Mouse (Mus musculus): ENCODE data around the gene Sppl3. TPM values are rescaled to one million over a fixed set of nuclear protein-coding genes. Genes with fewer than 3 reads are reported as not detected.

The Sppl3 gene
- polyA plus RNA-seq, 1 experiment from 2014 or later, result 11.5 TPM

DNA sequence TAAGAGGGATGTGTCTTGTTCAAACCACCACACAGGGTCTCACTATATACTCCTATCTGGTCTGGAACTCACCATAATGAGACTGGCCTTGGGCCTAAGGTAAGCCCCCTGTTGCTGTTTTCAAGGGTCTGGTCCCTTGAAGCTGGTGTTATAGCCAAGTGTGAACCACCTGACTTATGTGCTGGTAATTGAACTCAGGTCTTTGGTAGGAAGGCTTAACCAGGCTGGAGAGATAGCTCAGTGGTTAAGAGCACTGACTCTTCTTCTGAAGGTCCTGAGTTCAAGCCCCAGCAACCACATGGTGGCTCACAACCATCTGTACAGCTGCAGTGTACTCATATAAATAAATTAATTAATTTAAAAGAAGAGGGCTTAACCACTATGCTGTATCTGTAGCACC, 34.0 kb upstream of the Sppl3 start:
- H3K27me3 ChIP-seq (ENCODE audit: insufficient read depth, poor library complexity, severe bottlenecking), result no peaks in the 10 kb centered on the region
- H3K9me3 ChIP-seq, result no peaks in the 10 kb centered on the region
- no peak for DNase-seq (ENCODE audit: low spot score)
- no peak overlapping the region for H3K4me3 ChIP-seq
- no peak overlapping the region for H3K27ac ChIP-seq
- H3K36me3 ChIP-seq, result no peaks in the 10 kb centered on the region
- H3K4me1 ChIP-seq, result peaks cover 18% of the 10 kb centered on the region

DNA sequence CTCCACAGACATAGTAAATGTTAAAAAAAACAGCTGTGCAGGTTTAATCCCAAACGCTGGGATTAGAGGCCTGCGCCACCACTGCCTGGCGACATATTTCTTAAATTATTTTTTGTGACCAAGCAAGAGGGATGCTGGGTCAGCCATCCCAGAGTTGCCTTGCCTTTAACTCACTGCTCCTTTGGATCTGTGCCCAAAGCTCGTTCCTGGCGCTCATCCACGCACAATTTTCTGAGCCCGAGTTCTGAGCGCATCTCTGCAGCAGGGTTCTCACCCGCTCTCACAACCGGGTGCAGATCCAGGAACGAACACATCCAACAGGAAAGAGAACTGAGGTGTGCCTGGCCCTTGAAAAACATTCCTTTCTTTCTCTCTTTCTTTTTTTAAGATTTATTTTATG, 32.5 kb upstream of the Sppl3 start:
- no peaks in the 10 kb centered on the region for H3K36me3 ChIP-seq
- no peak overlapping the region for H3K27ac ChIP-seq
- no peak for DNase-seq (ENCODE audit: low spot score)
- no peaks in the 10 kb centered on the region for H3K9me3 ChIP-seq
- 71% methylated on average over 11 of the region's 11 CpGs for WGBS
- H3K27me3 ChIP-seq (ENCODE audit: insufficient read depth, poor library complexity, severe bottlenecking), result no peaks in the 10 kb centered on the region
- H3K4me3 ChIP-seq, result no peak overlapping the region
- peaks cover 18% of the 10 kb centered on the region for H3K4me1 ChIP-seq

DNA sequence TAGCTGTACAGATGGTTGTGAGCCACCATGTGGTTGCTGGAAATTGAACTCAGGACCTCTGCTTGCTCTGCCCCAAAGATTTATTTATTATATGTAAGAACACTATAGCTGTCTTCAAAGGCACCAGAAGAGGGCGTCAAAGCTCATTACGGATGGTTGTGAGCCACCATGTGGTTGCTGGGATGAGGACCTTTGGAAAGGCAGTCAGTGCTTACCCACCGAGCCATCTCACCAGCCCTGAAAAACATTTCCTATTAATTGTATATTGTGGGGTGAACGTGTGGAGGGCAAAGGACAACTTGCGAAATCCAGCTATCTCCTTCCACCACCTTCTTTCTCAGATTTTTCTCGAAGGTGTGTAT, 32.1 kb upstream of the Sppl3 start:
- 7% methylated on average over 6 of the region's 6 CpGs for WGBS
- no peak for DNase-seq (ENCODE audit: low spot score)
- peak overlapping the region; percentile 78 for H3K27ac ChIP-seq

DNA sequence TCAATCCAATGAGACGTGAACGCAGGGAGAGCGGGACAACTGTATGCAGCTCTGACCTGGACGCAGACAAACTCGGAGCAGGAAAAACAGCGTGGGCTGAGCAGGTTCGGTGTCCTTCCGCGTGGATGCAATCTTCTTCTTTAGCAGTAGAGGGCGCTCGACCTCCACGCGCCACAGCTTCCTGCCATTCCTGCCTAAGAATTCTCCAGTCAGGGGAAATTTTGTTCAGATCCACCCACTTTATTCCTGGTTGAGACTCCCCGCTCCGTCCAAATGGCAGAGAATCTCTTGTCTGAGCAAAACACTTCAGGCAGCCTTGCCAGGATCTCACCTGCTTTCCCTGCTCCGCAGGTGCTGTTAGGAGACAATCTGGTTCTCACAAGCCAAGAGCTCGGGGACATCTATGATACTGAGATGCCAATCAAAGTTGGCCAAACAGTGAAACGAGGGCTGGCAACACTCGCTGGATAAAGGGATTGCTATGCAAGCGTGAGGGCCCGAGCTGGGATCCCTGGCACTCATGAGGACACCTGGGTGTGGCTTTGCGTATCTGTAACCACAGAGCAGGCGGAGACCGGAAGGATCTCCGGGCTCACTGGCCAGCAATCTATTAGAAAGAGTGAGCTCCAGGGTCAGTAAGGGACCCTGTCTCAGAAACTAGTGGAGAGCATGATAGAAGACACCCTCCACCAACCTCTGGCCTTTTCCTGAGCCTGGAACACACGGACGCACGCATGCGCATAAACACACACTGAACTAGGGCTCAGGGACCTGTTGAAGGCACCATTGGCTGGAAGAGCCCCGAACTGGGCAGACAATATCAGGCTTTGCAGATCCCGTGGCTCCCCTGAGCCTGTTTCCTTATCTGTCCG, 31.5 kb upstream of the Sppl3 start:
- H3K9me3 ChIP-seq, result no peaks in the 10 kb centered on the region
- H3K27ac ChIP-seq, result peak overlapping the region; percentile 78
- WGBS, result 4% methylated on average over 32 of the region's 32 CpGs
- no peaks in the 10 kb centered on the region for H3K27me3 ChIP-seq (ENCODE audit: insufficient read depth, poor library complexity, severe bottlenecking)
- peak; percentile 89 for DNase-seq (ENCODE audit: low spot score)
- peaks cover 18% of the 10 kb centered on the region for H3K4me1 ChIP-seq
- H3K4me3 ChIP-seq, result peak overlapping the region; percentile 60
- H3K36me3 ChIP-seq, result no peaks in the 10 kb centered on the region

More for the DNA sequence above, 32.1 kb upstream of the Sppl3 start:
- H3K9me3 ChIP-seq, result no peaks in the 10 kb centered on the region
- peaks cover 18% of the 10 kb centered on the region for H3K4me1 ChIP-seq
- no peaks in the 10 kb centered on the region for H3K36me3 ChIP-seq
- peak overlapping the region; percentile 60 for H3K4me3 ChIP-seq
- H3K27me3 ChIP-seq (ENCODE audit: insufficient read depth, poor library complexity, severe bottlenecking), result no peaks in the 10 kb centered on the region

DNA sequence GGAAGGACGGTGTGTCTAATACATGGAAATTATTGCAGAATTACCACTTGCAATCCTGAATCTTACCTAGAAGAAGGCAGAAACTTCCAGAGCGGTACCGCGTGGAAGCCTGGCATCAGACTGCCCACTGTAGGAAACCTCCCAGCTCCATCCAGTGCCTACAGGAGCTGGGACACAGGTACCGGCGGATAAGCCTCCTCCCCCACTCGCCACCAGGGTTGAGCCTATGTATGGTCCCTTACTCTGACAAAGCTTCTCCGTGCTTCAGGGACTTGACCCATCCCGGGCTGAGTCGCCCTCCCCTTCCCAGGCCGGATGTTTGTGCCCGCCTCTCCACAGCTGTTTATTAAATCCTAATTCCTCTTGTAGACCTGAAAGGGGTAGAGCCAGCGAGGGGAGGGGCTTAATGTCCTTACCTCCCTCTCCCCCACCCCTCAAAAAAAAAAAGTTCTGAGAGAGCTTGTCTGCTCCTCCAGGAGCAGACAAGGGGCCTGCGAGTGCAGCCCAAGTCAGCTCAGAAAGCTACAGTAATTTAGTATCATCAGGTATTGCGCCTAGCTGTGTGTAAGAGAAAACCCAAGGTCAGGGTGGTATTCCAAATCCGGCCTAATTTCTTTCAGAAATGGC, 30.7 kb upstream of the Sppl3 start:
- H3K4me3 ChIP-seq, result peak overlapping the region; percentile 60
- 24% methylated on average over 16 of the region's 16 CpGs for whole genome bisulfite sequencing
- DNase-seq (ENCODE audit: low spot score), result no peak
- H3K9me3 ChIP-seq, result no peaks in the 10 kb centered on the region
- peak overlapping the region; percentile 78 for H3K27ac ChIP-seq
- peaks cover 18% of the 10 kb centered on the region for H3K4me1 ChIP-seq
- no peaks in the 10 kb centered on the region for H3K27me3 ChIP-seq (ENCODE audit: insufficient read depth, poor library complexity, severe bottlenecking)
- H3K36me3 ChIP-seq, result no peaks in the 10 kb centered on the region

GRCm38 (mm10) chr5:114982001-114982400, 28.9 kb upstream of the Sppl3 start:
- H3K4me3 ChIP-seq, result no peak overlapping the region
- no peak for DNase-seq (ENCODE audit: low spot score)
- no peaks in the 10 kb centered on the region for H3K36me3 ChIP-seq
- H3K27ac ChIP-seq, result no peak overlapping the region
- no peaks in the 10 kb centered on the region for H3K9me3 ChIP-seq
- 44% methylated on average over 15 of the region's 15 CpGs for WGBS
- H3K27me3 ChIP-seq (ENCODE audit: insufficient read depth, poor library complexity, severe bottlenecking), result no peaks in the 10 kb centered on the region
- peaks cover 18% of the 10 kb centered on the region for H3K4me1 ChIP-seq

DNA sequence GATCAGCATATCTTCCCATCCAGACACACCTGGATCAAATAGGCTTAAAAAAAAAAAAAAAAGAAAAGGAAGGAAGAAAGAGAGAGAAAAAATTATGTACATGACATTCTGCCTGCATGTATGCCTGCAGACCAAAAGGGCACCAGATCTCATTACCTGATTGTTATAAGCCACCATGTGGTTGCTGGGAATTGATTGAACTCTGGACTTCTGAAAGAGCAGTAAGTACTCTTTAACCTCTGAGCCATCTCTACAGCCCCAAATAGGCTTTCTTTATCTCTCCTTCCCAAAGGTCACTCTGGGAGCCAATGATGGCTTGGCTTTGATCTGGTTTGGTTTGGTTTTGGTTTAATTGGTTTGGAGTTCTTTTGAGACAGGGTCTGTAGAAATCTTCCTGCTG, 25.9 kb upstream of the Sppl3 start:
- no peaks in the 10 kb centered on the region for H3K9me3 ChIP-seq
- no peaks in the 10 kb centered on the region for H3K36me3 ChIP-seq
- no peaks in the 10 kb centered on the region for H3K27me3 ChIP-seq (ENCODE audit: insufficient read depth, poor library complexity, severe bottlenecking)
- no peak for DNase-seq (ENCODE audit: low spot score)
- no peak overlapping the region for H3K4me3 ChIP-seq
- H3K27ac ChIP-seq, result no peak overlapping the region
- H3K4me1 ChIP-seq, result peaks cover 5% of the 10 kb centered on the region

GRCm38 (mm10) chr5:114996447-114996846, 14.5 kb upstream of the Sppl3 start:
- DNase-seq (ENCODE audit: low spot score), result no peak
- Histone ChIP-seq H3K27ac (no peak overlapping the region), H3K36me3 (no peaks in the 10 kb centered on the region), H3K4me3 (no peak overlapping the region), H3K27me3 (ENCODE audit: insufficient read depth, poor library complexity, severe bottlenecking) (peaks cover 1% of the 10 kb centered on the region; the same call in 1 of the 2 replicates), H3K9me3 (no peaks in the 10 kb centered on the region), H3K4me1 (peaks cover under 1% of the 10 kb centered on the region; the same call in 1 of the 2 replicates)
- WGBS, result 64% methylated on average over 16 of the region's 16 CpGs

- Histone ChIP-seq H3K4me3 (no peak overlapping the region), H3K4me1 (peaks cover 3% of the 10 kb centered on the region; the same call in 1 of the 2 replicates), H3K9me3 (no peaks in the 10 kb centered on the region), H3K36me3 (no peaks in the 10 kb centered on the region), H3K27ac (no peak overlapping the region), H3K27me3 (ENCODE audit: insufficient read depth, poor library complexity, severe bottlenecking) (peaks cover 3% of the 10 kb centered on the region; the same call in 1 of the 2 replicates)
- DNase-seq (ENCODE audit: low spot score), result no peak
- WGBS, result 48% methylated on average over 6 of the region's 6 CpGs
These were observed 13.6 kb upstream of the Sppl3 start for GRCm38 (mm10) chr5:114997327-114997726.

DNA sequence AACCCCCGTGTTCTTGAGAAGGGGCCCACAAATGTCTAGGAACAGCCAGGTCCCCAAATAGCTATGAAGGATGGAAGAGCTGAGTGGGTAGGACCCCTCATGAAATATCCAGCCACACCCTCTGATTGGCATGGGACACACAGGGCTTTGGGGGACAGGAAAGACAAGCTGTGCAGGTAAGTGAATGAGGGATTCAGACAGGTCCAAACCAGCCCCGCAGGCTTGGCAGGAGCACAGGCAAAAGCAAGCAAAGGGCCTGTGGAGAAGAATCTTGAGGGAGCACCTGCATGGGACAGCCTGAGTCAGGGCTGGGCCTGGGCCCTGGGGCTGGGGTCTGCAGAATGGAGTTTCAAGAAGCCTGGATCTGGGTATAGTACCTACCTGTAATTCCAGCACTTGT, 10.4 kb upstream of the Sppl3 start:
- Histone ChIP-seq H3K27ac (no peak overlapping the region), H3K27me3 (ENCODE audit: insufficient read depth, poor library complexity, severe bottlenecking) (peaks cover 7% of the 10 kb centered on the region; the same call in 1 of the 2 replicates), H3K36me3 (no peaks in the 10 kb centered on the region), H3K4me1 (peaks cover 12% of the 10 kb centered on the region), H3K9me3 (no peaks in the 10 kb centered on the region), H3K4me3 (no peak overlapping the region)
- WGBS, result 84% methylated on average over 2 of the region's 2 CpGs
- DNase-seq (ENCODE audit: low spot score), result no peak

DNA sequence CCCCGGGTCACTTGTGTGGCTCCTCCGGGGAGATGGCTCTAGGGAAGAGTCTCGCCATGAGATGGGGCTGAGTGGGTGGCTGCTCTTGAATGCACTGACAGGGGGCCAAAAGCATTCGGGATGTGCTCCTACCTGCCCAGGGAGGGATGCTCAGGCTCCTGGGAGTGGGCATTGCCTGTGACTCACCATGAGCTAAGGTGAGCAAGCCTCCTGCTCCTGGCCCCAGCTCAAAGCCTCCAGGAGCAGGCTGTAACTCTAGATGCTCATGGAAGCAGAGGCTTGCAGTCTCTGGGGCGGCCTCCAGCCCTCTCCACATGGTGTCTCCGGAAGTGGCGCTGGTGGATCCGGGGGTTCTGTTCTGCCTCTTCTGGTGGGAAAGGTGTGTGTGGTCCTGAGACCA, 9.5 kb upstream of the Sppl3 start:
- no peak overlapping the region for H3K27ac ChIP-seq
- no peak overlapping the region for H3K4me3 ChIP-seq
- H3K27me3 ChIP-seq (ENCODE audit: insufficient read depth, poor library complexity, severe bottlenecking), result peaks cover 7% of the 10 kb centered on the region; the same call in 1 of the 2 replicates
- no peak for DNase-seq (ENCODE audit: low spot score)
- 64% methylated on average over 8 of the region's 8 CpGs for WGBS
- H3K4me1 ChIP-seq, result peaks cover 12% of the 10 kb centered on the region
- H3K36me3 ChIP-seq, result no peaks in the 10 kb centered on the region
- no peaks in the 10 kb centered on the region for H3K9me3 ChIP-seq

- Histone ChIP-seq H3K27ac (no peak overlapping the region), H3K36me3 (no peaks in the 10 kb centered on the region), H3K27me3 (ENCODE audit: insufficient read depth, poor library complexity, severe bottlenecking) (peaks cover 7% of the 10 kb centered on the region; the same call in 1 of the 2 replicates), H3K9me3 (no peaks in the 10 kb centered on the region), H3K4me3 (no peak overlapping the region), H3K4me1 (peaks cover 13% of the 10 kb centered on the region)
- no peak for DNase-seq (ENCODE audit: low spot score)
- 61% methylated on average over 6 of the region's 6 CpGs for WGBS
These were observed 8.2 kb upstream of the Sppl3 start for GRCm38 (mm10) chr5:115002781-115003180.

DNA sequence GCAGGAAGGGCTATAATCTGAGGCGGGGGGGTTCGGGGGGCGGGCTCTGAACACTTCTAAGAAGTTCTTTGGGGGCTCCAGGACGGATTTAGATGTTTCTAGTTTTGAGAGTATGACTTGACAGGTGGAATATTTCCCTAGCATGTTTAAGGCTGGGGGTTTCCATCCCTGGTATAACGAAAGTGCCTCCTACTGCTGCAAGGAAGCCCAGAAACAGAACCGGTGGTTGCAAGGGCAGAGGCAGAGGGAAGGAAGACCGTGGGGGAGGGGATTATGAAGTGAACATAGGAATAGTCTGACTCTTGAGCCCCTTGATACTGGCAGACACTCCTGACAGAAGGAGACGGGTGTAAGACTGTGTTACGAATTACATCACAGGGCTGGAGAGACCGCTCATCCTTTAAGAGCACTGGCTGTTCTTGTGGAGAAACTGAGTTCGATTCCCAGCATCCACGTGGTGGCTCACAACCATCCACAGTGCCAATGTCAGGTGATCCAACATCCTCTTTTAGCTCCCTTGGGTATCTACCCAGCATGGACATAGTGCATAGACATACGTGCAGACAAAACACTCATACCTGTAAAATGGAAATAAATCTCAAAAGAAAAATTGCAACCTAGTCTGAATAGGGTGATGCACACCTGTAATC, 7.6 kb upstream of the Sppl3 start:
- Histone ChIP-seq H3K4me1 (peaks cover 16% of the 10 kb centered on the region), H3K36me3 (no peaks in the 10 kb centered on the region), H3K27ac (no peak overlapping the region), H3K4me3 (no peak overlapping the region), H3K9me3 (no peaks in the 10 kb centered on the region), H3K27me3 (ENCODE audit: insufficient read depth, poor library complexity, severe bottlenecking) (peaks cover 7% of the 10 kb centered on the region; the same call in 1 of the 2 replicates)
- 75% methylated on average over 13 of the region's 13 CpGs for WGBS
- no peak for DNase-seq (ENCODE audit: low spot score)
